Mouse (Mus musculus) G1E-ER4 (cell line): ENCODE results near the gene Ccdc69. TPM values are rescaled to one million over a fixed set of nuclear protein-coding genes. Genes with fewer than 3 reads are reported as not detected.

Source experiments
- GATA1 ChIP-seq: IDR thresholded peaks from one replicate; pipeline ENCODE4 v1.8.0; 2012; ENCODE audit warnings: low read length, inconsistent platforms
- polyA plus RNA-seq: library from polyadenylated mRNA; stranded (reverse); fragments of >175 nt; gene quantifications from 2 replicates; pipeline ENCODE4 v1.2.3, GENCODE M21; 2012

The Ccdc69 gene
- polyA plus RNA-seq, 1 experiment, result not detected

GRCm38 (mm10) chr11:55027204-55027855 is 50.6 kb downstream of the Ccdc69 start:
- TF ChIP-seq GATA1, result no peak

- TF ChIP-seq GATA1, result no peak
Observed at GRCm38 (mm10) chr11:55025896-55026295, 52.0 kb downstream of the Ccdc69 start.

- TF ChIP-seq GATA1, result no peak
Observed at GRCm38 (mm10) chr11:55023583-55023982, 54.3 kb downstream of the Ccdc69 start.

DNA sequence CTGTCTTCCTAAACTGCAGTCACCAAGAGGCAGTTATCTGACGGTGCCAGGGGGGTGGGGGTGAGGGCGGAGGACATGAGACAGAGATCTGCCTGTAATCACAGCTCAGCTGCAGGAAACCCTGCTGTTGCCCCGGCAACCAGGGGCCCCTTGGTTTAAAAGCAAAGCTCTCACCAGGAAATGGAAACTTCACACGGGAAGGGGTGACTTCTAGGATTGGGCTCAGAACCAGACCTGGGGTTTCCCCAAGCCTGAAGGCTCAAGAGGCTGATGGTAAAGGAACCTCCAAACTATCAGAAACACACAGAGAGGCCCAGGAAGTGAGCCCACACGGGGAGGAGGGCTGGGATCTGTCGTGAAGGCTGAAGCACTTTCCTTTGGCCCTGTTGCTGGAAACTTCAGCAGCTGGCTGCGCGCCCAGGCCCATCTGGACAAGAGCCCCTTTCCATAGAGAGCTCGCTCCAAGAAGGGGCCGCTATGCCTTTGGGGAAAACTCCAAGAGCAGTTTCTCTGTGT is 54.8 kb downstream of the Ccdc69 start:
- TF ChIP-seq GATA1, result no peak

- TF ChIP-seq GATA1, result no peak
Observed at GRCm38 (mm10) chr11:55022508-55022907, 55.4 kb downstream of the Ccdc69 start.

GRCm38 (mm10) chr11:55021859-55022258 is 56.1 kb downstream of the Ccdc69 start:
- no peak for TF ChIP-seq GATA1

GRCm38 (mm10) chr11:55021458-55021857 is 56.5 kb downstream of the Ccdc69 start:
- no peak for TF ChIP-seq GATA1

DNA sequence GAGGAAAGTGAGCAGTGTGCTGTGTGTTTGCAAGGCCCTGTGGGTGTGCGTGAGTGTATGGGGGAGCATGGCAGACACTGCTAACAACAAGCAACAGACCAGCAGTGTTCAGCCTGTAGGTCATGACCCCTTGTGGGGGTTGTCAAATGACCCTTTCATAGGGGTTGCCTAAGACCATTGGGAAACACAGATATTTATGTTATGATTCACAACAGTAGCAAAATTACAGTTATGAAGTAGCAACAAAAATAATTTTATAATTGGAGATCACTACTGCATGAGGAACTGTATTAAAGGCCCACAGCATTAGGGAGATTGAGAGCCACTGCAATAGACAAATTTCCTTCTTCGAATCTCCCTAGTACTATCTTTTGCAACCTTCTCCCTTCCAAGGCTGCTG is 58.2 kb downstream of the Ccdc69 start:
- TF ChIP-seq GATA1, result no peak

GRCm38 (mm10) chr11:55018034-55018433 is 59.9 kb downstream of the Ccdc69 start:
- TF ChIP-seq GATA1, result no peak

DNA sequence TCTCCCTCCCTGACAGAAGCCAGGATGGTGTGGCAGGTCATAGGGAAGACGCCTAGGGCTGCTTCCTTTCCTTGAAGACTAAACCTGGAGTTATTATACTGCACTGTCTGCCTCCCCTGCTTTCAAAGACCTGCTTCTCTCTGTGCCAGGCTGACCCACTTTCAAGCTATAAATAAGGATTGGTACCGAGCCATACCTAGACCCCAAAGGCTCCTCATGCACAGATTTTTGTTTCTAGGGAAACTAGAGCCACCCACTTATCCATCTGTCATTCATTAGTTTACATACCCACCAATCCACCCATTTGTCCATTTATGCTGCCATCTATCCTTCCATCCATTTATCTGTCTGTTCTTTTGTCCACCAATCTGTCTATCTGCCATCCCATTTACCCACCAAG is 60.7 kb downstream of the Ccdc69 start:
- no peak for TF ChIP-seq GATA1

DNA sequence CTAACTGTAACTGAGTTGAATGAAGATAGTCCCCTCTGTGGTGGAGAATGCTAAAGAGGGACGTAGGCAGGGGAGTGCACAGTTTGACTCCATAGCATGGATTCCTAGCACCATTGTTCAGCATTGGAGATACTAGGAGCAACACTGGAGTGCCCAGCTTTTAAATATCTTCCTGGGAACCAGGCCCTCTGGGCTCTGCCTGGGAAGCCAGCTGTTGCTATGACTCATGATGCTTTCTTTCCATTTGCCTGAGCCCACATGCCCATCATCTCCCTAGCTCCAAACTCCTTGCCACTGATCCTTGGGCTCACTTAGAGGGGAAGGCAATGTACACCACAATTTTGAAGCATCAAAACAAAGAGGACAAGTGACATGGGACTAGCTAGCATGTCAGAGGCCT is 61.2 kb downstream of the Ccdc69 start:
- TF ChIP-seq GATA1, result no peak

- no peak for TF ChIP-seq GATA1
Observed at GRCm38 (mm10) chr11:55015831-55016241, 62.1 kb downstream of the Ccdc69 start.

DNA sequence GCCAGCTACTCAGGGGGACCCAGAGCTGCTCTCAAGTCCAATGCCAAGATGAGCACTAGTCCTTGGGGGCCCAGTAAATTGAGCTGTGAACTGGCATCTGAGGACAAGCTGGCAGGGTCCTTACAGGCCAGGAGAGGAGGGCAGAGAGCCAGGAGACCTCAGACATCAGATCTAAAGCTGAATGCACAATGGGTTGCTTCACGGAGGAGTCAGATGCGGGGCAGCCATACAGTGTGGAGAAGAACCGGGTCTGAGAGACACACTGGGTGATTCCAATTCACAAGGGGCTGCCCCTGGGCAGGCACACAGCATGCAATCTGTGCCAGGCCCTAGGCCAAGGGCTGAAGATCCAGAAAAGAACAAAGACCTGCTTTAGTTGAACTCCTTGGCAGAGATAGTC is 62.7 kb downstream of the Ccdc69 start:
- TF ChIP-seq GATA1, result no peak

DNA sequence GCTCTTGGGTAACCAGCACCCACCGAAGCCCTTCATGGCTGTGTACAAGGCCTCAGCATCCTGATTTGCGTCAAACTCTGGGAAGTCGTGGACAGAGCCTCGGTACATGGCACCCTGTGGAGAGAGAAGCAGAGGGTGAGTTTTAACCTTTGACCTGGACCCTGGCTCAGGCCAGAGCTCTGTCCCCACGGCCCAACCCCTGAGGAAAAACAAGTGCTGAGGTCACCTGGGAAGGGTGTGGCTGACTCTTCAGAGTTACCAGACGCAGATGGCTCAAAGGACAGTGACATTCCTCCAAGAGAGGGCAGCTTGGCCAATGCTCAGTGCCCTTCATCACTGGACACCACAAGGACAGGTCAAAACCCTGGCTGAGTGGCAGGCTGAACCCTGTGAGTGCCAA is 64.1 kb downstream of the Ccdc69 start:
- TF ChIP-seq GATA1, result no peak

DNA sequence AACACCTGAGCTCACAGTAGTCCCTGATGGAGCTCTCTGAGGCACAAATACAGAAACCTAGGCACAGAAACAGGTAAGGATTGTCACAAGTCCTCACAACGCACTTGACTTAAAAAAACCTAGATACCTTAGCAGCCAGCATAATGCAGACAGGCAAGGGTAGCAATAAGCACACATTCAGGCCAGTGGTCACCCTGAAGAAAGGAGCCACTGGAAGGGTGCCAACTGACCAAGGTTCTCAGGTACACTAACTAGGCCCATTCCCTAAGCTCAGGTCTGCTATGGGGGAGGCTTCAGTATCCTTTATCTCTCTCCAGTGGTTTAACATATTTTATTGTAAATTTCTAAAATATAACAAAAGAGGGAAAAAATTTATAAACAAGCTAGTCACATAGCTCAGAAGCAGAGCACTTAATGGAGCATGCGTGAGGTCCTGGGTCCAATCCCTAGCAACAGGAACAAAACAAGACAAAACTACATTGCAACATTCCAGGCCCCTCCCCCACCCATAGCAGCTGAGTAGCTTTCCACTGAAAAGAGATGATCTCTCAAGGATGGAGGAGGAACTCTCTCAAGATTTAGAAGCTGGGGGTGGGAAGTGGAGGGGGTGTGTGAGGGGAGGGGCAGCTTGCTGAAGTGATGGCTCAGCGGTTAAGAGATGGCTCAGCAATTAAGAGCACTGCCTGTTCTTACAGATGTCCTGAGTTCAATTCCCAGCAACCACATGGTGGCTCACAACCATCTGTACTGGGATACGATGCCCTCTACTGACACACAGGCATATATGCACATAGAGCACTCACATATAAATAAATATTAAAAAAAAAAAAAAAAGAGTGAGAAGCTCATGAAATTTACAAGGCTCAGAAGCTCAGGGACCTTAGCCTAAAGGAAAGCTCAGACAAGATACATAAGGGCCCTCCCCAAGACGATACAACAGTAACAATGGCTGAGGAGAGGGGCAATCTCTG is 65.1 kb downstream of the Ccdc69 start:
- TF ChIP-seq GATA1, result no peak

GRCm38 (mm10) chr11:55011440-55011839 is 66.5 kb downstream of the Ccdc69 start:
- no peak for TF ChIP-seq GATA1
